Mouse (Mus musculus): ENCODE measurements around the gene Adad2. TPM values are rescaled to one million over a fixed set of nuclear protein-coding genes. Genes with fewer than 3 reads are reported as not detected.

The Adad2 gene
- total RNA-seq, 2 experiments from 2014 or later: not detected

Other genes starting within 250 kb of the Adad2 start
- gene Mlycd, start 217.9 kb upstream of the Adad2 start, total RNA-seq (2014; fragmentation: Nextera tagmentation): 5.9 and 9.0 TPM in 2 replicates
- gene Mlycd, start 217.9 kb upstream of the Adad2 start, total RNA-seq (2017): 5.8 and 6.2 TPM in 2 replicates
- gene Osgin1, start 178.6 kb upstream of the Adad2 start, total RNA-seq (2014; fragmentation: Nextera tagmentation): 0.15 TPM in 1 of 2 replicates, not detected in the other
- not detected in 2 replicates for gene Osgin1, start 178.6 kb upstream of the Adad2 start, total RNA-seq (2017)
- not detected in 2 replicates for gene Necab2, start 166.0 kb upstream of the Adad2 start, total RNA-seq (2014; fragmentation: Nextera tagmentation)
- not detected in 2 replicates for gene Necab2, start 166.0 kb upstream of the Adad2 start, total RNA-seq (2017)
- gene Slc38a8, start 111.0 kb upstream of the Adad2 start, total RNA-seq (2014; fragmentation: Nextera tagmentation): not detected in 2 replicates
- 0.38 TPM in 1 of 2 replicates, not detected in the other for gene Slc38a8, start 111.0 kb upstream of the Adad2 start, total RNA-seq (2017)
- gene Mbtps1, start 54.0 kb upstream of the Adad2 start, total RNA-seq (2014; fragmentation: Nextera tagmentation): 58.2 and 97.1 TPM in 2 replicates
- 35.4 and 36.7 TPM in 2 replicates for gene Mbtps1, start 54.0 kb upstream of the Adad2 start, total RNA-seq (2017)
- gene Hsdl1, start 37.6 kb upstream of the Adad2 start, total RNA-seq (2014; fragmentation: Nextera tagmentation): 22.6 and 32.0 TPM in 2 replicates
- 36.1 and 52.6 TPM in 2 replicates for gene Hsdl1, start 37.6 kb upstream of the Adad2 start, total RNA-seq (2017)
- 0.24 TPM in 1 of 2 replicates, not detected in the other for gene Dnaaf1, start 37.5 kb upstream of the Adad2 start, total RNA-seq (2014; fragmentation: Nextera tagmentation)
- gene Dnaaf1, start 37.5 kb upstream of the Adad2 start, total RNA-seq (2017): 0.38 TPM in 1 of 2 replicates, not detected in the other
- gene Taf1c, start 7.5 kb upstream of the Adad2 start, total RNA-seq (2014; fragmentation: Nextera tagmentation): 23.5 and 24.6 TPM in 2 replicates
- gene Taf1c, start 7.5 kb upstream of the Adad2 start, total RNA-seq (2017): 18.5 and 21.8 TPM in 2 replicates
- gene Kcng4, start 22.9 kb downstream of the Adad2 start, total RNA-seq (2014; fragmentation: Nextera tagmentation): not detected in 2 replicates
- gene Kcng4, start 22.9 kb downstream of the Adad2 start, total RNA-seq (2017): not detected in 2 replicates
- gene Wfdc1, start 53.6 kb downstream of the Adad2 start, total RNA-seq (2014; fragmentation: Nextera tagmentation): not detected in 2 replicates
- gene Wfdc1, start 53.6 kb downstream of the Adad2 start, total RNA-seq (2017): not detected in 2 replicates
- gene Atp2c2, start 87.3 kb downstream of the Adad2 start, total RNA-seq (2014; fragmentation: Nextera tagmentation): not detected in 2 replicates
- 0.56 TPM in 1 of 2 replicates, not detected in the other for gene Atp2c2, start 87.3 kb downstream of the Adad2 start, total RNA-seq (2017)
- gene Tldc1, start 165.7 kb downstream of the Adad2 start, total RNA-seq (2014; fragmentation: Nextera tagmentation): 8.5 and 12.4 TPM in 2 replicates
- gene Tldc1, start 165.7 kb downstream of the Adad2 start, total RNA-seq (2017): 5.7 and 11.5 TPM in 2 replicates
- 24.4 and 63.9 TPM in 2 replicates for gene Cotl1, start 227.8 kb downstream of the Adad2 start, total RNA-seq (2014; fragmentation: Nextera tagmentation)
- 30.4 and 44.2 TPM in 2 replicates for gene Cotl1, start 227.8 kb downstream of the Adad2 start, total RNA-seq (2017)
- gene Klhl36, start 249.5 kb downstream of the Adad2 start, total RNA-seq (2014; fragmentation: Nextera tagmentation): 2.2 and 4.4 TPM in 2 replicates
- gene Klhl36, start 249.5 kb downstream of the Adad2 start, total RNA-seq (2017): 3.2 and 5.6 TPM in 2 replicates

Data from megakaryocyte-erythroid progenitor cell, adult 5-6 weeks (primary cell).